Comparison of ENCODE assay signal across 12 mouse cellular contexts in genomic region chr6:55003559-55003958, GRCm38 (mm10).
"Had no signal": no experiment of that assay in that cellular context is flagged by ENCODE, and none has a peak within 500 bp of the region (broad histone marks: within the 10 kb centered on the region; RNA-seq: fewer than 3 reads in every experiment).

No protein-coding gene starts in this region.

- H3K9me3 ChIP-seq: liver, embryonic 13.5 days had no signal

- H3K27ac ChIP-seq: kidney, postnatal 0 days; left cerebral cortex, adult 2 months; liver, embryonic 13.5 days; stomach, postnatal 0 days had no signal

- H3K4me2 ChIP-seq: liver, embryonic 13.5 days; midbrain, embryonic 11.5 days had no signal

- H3K36me3 ChIP-seq: liver, embryonic 13.5 days had no signal

- H3K4me3 ChIP-seq: left cerebral cortex, adult 2 months; liver, embryonic 13.5 days had no signal

- DNase-seq: kidney, postnatal 25 days; layer of hippocampus, postnatal 36 days; liver, embryonic 13.5 days; lung, adult 2 months; lung, postnatal 14 days; lung, postnatal 4 days; midbrain, embryonic 14.5 days; thymus, postnatal 25 days had no signal

- H3K4me1 ChIP-seq: liver, embryonic 13.5 days had no signal

- H3K9ac ChIP-seq: liver, embryonic 13.5 days had no signal
